Mouse (Mus musculus) cerebellum, adult 2 months (tissue): Measurements from ENCODE around the gene Klk1b26.

Experiments
- CTCF ChIP-seq: fragments of 200-500 bp; IDR thresholded peaks from 2 replicates; pipeline ENCODE4 v1.5.1; 2011; ENCODE audit warnings: low read depth, mild to moderate bottlenecking, control low read depth, low read length, moderate library complexity, borderline replicate concordance; ENCODE audit not compliant: insufficient read depth
- POLR2A ChIP-seq: fragments of 200-500 bp; IDR thresholded peaks from 2 replicates; pipeline ENCODE4 v1.6.1; 2011; ENCODE audit warnings: low read length, control low read depth, borderline replicate concordance; ENCODE audit not compliant: insufficient read depth

- TF ChIP-seq CTCF (no peak), POLR2A (no peak)
Measured at GRCm38 (mm10) chr7:44015071-44015470, 3.1 kb downstream of the Klk1b26 start.
